Mouse (Mus musculus): ENCODE data around the gene Setdb1. TPM values are rescaled to one million over a fixed set of nuclear protein-coding genes. Genes with fewer than 3 reads are reported as not detected.

Gene Setdb1
- total RNA-seq, 2 experiments from 2014 or later, result 37.7 to 39.2 TPM

DNA sequence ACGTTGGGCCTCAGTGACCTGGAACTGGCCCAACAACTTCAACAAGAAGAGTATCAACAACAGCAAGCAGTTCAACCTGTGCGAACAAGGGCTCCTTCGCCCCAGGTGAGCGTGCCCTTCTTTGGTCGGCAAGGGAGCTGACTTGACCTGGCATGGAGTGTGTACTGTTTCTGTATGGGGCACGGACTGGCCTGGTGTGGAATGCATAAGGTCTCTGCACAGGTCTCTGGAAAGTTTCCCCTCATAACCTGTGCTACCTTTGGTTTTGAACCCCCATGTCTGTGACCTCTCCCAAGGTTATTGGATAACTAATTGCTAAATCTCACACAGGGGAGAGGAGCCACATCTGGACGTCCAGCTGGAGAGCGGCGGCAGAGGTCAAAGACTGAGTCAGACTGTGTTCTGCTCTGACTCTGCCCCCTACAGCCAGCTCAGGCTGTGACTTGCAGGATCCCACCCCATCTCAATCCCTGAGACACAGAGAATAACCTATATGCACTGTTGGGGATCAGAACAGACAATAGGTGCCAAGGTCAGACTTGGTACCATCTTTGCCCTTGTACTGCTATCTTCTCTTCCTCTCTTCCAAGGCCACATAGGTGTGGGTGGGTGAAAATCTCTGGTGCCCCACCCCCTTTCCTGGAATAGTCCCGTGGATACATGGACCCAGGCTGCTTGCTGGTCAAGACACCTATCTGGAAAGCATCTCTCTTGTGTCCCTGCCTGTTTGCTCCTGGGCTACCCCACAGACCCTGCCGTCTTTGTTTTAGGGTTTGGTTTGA, 61.5 kb downstream of the Setdb1 start:
- Histone ChIP-seq H3K27ac (no peak overlapping the region), H3K4me3 (no peak overlapping the region)
- no peak for TF ChIP-seq CTCF (conservative IDR thresholded peaks at IDR 0.05)
- no peak for DNase-seq (ENCODE audit: low spot score in 2 of 2)

- no peak for DNase-seq (ENCODE audit: low spot score in 2 of 2)
- no peak for TF ChIP-seq CTCF (conservative IDR thresholded peaks at IDR 0.05)
- Histone ChIP-seq H3K27ac (no peak overlapping the region), H3K4me3 (no peak overlapping the region)
These were observed 62.3 kb downstream of the Setdb1 start for GRCm38 (mm10) chr3:95294718-95295117.

GRCm38 (mm10) chr3:95294316-95294715, 62.7 kb downstream of the Setdb1 start:
- Histone ChIP-seq H3K4me3 (no peak overlapping the region), H3K27ac (no peak overlapping the region)
- DNase-seq (ENCODE audit: low spot score in 2 of 2), result no peak
- TF ChIP-seq CTCF (conservative IDR thresholded peaks at IDR 0.05), result no peak

- DNase-seq (ENCODE audit: low spot score in 2 of 2), result no peak
- H3K27ac ChIP-seq, result 0 out of 2 replicates have a peak overlapping the region, but pooled peaks have one; percentile 18
- H3K4me3 ChIP-seq, result no peak overlapping the region
- no peak for TF ChIP-seq CTCF (conservative IDR thresholded peaks at IDR 0.05)
These were observed 63.5 kb downstream of the Setdb1 start for GRCm38 (mm10) chr3:95293537-95293936.

- H3K4me3 ChIP-seq, result no peak overlapping the region
- H3K27ac ChIP-seq, result peak overlapping the region; percentile 15; the same call in 1 of the 2 replicates
- DNase-seq (ENCODE audit: low spot score in 2 of 2), result no peak
- TF ChIP-seq CTCF (conservative IDR thresholded peaks at IDR 0.05), result no peak
These were observed 64.1 kb downstream of the Setdb1 start for GRCm38 (mm10) chr3:95292899-95293298.

GRCm38 (mm10) chr3:95291041-95291440, 66.0 kb downstream of the Setdb1 start:
- H3K27ac ChIP-seq, result no peak overlapping the region
- no peak for TF ChIP-seq CTCF (conservative IDR thresholded peaks at IDR 0.05)

DNA sequence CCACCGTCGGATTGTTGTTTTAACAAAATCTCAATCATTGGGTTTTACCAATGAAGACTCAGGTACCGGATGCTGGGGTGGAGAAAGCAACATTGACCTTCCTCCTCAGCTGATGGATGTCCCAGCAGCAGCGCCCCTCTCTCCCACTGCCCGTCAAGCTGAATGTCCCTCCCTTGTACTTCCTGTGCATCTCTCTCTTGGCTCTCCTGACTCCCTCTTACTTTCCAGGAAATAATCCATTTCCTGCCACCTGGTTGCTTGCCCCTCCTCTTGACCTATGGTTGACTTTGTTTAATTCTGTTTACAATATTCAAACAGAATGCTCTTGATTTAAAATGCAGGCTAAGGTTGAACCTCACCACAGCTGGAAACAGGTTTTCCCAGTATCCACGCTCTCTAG, 66.8 kb downstream of the Setdb1 start:
- TF ChIP-seq CTCF (conservative IDR thresholded peaks at IDR 0.05), result no peak
- Histone ChIP-seq H3K27ac (no peak overlapping the region), H3K4me3 (no peak overlapping the region)
- no peak for DNase-seq (ENCODE audit: low spot score in 2 of 2)

More at GRCm38 (mm10) chr3:95291041-95291440, 66.0 kb downstream of the Setdb1 start:
- no peak for DNase-seq (ENCODE audit: low spot score in 2 of 2)
- no peak overlapping the region for H3K4me3 ChIP-seq

GRCm38 (mm10) chr3:95289419-95289818, 67.6 kb downstream of the Setdb1 start:
- Histone ChIP-seq H3K27ac (no peak overlapping the region), H3K4me3 (no peak overlapping the region)
- DNase-seq (ENCODE audit: low spot score in 2 of 2), result no peak
- TF ChIP-seq CTCF (conservative IDR thresholded peaks at IDR 0.05), result no peak

DNA sequence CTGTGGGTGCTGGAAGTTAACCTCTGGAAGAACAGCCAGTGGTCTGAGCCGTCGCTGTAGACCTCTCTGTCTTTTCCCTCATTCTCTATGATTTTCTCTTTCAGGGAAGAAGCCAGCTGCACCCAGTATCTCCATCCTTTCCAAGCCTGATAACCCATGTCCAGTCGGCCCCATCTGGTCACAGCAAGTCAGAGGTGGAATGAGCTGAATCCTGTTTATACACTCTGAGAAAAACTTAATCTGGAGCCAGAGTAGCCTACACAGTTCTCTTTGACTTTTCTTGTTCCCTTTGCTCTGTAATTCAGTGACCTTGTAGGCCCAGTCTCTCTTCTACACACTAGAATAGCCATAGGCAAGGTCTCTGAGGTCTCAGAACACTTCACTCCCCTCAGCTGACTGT, 69.5 kb downstream of the Setdb1 start:
- Histone ChIP-seq H3K27ac (no peak overlapping the region), H3K4me3 (no peak overlapping the region)
- DNase-seq (ENCODE audit: low spot score in 2 of 2), result no peak
- TF ChIP-seq CTCF (conservative IDR thresholded peaks at IDR 0.05), result no peak

- Histone ChIP-seq H3K4me3 (no peak overlapping the region), H3K27ac (no peak overlapping the region)
- no peak for TF ChIP-seq CTCF (conservative IDR thresholded peaks at IDR 0.05)
- DNase-seq (ENCODE audit: low spot score in 2 of 2), result no peak
These were observed 70.5 kb downstream of the Setdb1 start for GRCm38 (mm10) chr3:95286510-95286909.

GRCm38 (mm10) chr3:95286011-95286410, 71.0 kb downstream of the Setdb1 start:
- no peak overlapping the region; the same call in 1 of the 2 replicates for H3K27ac ChIP-seq
- no peak for TF ChIP-seq CTCF (conservative IDR thresholded peaks at IDR 0.05)
- no peak overlapping the region for H3K4me3 ChIP-seq
- no peak for DNase-seq (ENCODE audit: low spot score in 2 of 2)

DNA sequence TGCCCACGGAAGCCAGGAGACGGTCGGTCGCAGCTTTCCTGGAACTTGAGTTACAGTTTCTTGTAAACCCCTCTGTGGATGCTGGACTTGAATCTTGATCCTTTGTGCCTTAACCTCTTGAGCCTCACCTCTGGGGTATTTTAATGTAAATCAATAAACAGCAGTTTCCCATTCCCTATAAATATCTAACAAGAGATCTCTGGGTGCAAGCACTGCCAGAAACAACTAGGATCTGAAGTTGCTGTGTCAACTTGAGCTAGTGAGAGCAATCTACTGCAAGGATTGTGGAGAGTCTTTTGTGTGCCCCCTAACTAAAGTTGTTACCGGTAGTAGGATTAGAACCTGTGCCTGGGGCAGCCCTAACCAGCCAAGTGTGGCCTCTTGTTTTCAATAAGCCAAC, 71.6 kb downstream of the Setdb1 start:
- no peak for DNase-seq (ENCODE audit: low spot score in 2 of 2)
- Histone ChIP-seq H3K4me3 (peak overlapping the region; percentile 75; the same call in 1 of the 2 replicates), H3K27ac (no peak overlapping the region; the same call in 1 of the 2 replicates)
- no peak for TF ChIP-seq CTCF (conservative IDR thresholded peaks at IDR 0.05)

- TF ChIP-seq CTCF (conservative IDR thresholded peaks at IDR 0.05), result no peak
- Histone ChIP-seq H3K27ac (peak overlapping the region; percentile 96), H3K4me3 (peak overlapping the region; percentile 75)
- DNase-seq (ENCODE audit: low spot score in 2 of 2), result no peak
These were observed 72.3 kb downstream of the Setdb1 start for GRCm38 (mm10) chr3:95284501-95285281.

Measured in layer of hippocampus, adult 2 months (tissue).